Mouse (Mus musculus) kidney, adult 2 months (tissue): ENCODE measurements around the gene Ntf3.

Experiments used
- CTCF ChIP-seq: fragments of 200-500 bp; conservative IDR thresholded peaks from 2 replicates; pipeline ENCODE4 v1.5.1; 2011; ENCODE audit warnings: low read depth, mild to moderate bottlenecking, control low read depth, low read length, moderate library complexity, mixed read lengths; ENCODE audit not compliant: insufficient read depth, insufficient read length
- POLR2A ChIP-seq: fragments of 200-500 bp; IDR thresholded peaks from one replicate; pipeline ENCODE4 v1.6.1; 2011; ENCODE audit warnings: low read depth, low read length, control low read depth

GRCm38 (mm10) chr6:126096085-126096484 lies 70.6 kb downstream of the Ntf3 start:
- TF ChIP-seq CTCF, result no peak
- no peak for TF ChIP-seq POLR2A
